Mouse (Mus musculus) heart, postnatal 0 days (tissue): ENCODE results near the gene Pcdh8.

Source experiments
- CTCF ChIP-seq: IDR thresholded peaks from 2 replicates; pipeline ENCODE4 v1.5.1; 2016; ENCODE audit warnings: antibody characterized with exemption, control low read depth, low read depth
- EP300 ChIP-seq: IDR thresholded peaks from 2 replicates; pipeline ENCODE4 v1.6.1; 2016; ENCODE audit warnings: antibody characterized with exemption, low read depth

DNA sequence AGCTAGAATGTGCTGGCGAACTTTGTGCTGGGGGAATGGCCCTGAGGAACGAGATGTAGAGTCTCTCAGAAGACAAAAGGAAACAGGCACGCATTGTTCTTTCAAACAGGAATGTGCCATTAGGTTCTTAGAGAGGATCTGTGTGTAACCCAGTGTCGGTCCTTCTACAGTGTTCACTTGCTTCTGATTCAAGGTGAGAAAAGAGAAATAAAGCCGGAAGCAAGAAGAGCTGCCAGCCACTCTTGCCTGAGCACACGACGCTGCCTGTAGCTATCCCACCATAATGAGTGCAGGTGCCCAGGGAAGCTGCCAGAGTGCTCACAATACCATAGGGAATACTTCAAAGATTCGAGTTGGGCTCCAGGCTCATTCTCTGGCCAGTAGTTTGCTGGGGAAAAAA, 43.6 kb upstream of the Pcdh8 start:
- TF ChIP-seq CTCF = no peak
- TF ChIP-seq EP300 = no peak
